Mouse (Mus musculus): ENCODE data around the gene Atg4b. TPM values are rescaled to one million over a fixed set of nuclear protein-coding genes. Genes with fewer than 3 reads are reported as not detected.
"Not testable (repeated sequence)": the region's sequence is repeated elsewhere in the genome, so short reads cannot be mapped to it uniquely, and the experiment has no call there.

Gene Atg4b
- polyA plus RNA-seq, 1 experiment from 2014 or later, result 75.2 TPM

DNA sequence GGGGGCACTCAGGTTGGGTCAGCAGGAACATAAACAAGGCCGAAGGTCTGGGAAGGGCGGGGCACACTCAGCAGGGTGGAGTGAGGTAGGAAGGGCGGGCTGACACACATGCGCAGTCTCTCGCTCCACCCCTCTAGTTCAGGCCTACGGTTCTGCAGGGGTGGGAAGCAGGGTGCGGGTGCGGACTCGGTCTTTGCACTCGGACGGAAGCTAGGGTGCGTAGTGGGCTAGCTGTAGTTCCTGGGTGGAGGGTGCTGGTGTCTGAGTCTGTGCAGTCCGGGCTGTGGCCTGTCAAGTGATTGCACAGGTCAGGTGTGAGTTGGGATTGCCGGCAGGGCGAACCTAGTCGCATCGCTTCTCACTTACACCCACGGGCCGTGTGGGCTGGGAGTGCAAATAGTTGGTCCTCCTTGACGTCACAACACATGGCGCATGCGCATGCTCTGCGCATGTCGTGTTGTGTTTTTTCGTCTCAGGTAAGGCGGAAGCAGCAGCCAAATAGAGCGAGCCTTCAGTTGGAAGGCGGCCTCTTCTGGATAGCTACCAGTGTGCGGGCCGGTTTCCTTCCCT lies 73.9 kb downstream of the Atg4b start:
- no peaks in the 10 kb centered on the region for H3K27me3 ChIP-seq
- ATAC-seq (ENCODE audit: borderline replicate concordance, extremely low read depth, low FRiP score, low TSS enrichment), result peak; percentile 99
- H3K4me1 ChIP-seq, result peaks cover 5% of the 10 kb centered on the region
- peak overlapping the region; percentile 70 for H3K4me3 ChIP-seq
- peak overlapping the region; percentile 62 for H3K9ac ChIP-seq
- peak overlapping the region; percentile 65 for H3K4me2 ChIP-seq
- H3K27ac ChIP-seq, result peak overlapping the region; percentile 98
- H3K9me3 ChIP-seq, result no peaks in the 10 kb centered on the region
- WGBS, result 0% methylated on average over 30 of the region's 30 CpGs
- H3K36me3 ChIP-seq, result peaks cover 14% of the 10 kb centered on the region; the same call in 1 of the 2 replicates

DNA sequence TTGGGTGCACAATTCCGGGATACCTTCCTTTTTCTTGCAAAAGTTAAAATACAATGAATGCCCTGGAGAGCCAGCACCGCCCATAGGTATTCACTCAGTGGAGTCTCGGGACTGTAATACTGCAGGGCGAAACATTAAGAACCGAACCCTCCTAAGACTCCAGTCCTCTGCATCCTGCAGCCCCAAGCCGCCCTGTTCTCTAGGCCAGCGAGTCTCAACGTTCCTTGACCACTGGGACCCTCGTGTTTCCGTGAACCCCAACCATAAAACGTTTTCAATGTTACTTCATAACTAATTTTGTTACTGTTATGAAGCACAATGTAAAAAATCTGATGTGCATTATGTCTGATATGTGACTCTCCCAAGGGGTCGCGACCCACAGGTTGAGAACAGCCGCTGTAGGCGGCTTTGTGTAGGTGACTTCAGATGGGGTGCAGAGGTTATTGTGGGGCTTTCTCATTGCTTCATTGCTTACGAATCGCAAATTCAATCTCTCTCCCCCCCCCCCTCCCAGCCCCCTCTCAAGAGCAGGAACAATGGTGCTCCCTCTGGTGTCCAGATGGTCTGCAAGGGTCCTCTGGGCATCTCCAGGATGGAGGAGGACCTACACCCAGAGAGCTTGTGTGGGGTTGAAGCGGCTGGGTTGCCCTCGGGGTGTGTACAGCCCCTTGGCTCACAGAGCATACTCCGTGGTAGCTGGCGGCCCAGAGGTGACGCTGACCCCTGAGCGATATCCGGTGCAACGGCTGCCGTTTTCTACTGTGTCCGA lies 74.7 kb downstream of the Atg4b start:
- peak overlapping the region; percentile 65 for H3K4me2 ChIP-seq
- H3K27ac ChIP-seq, result peak overlapping the region; percentile 98
- no peaks in the 10 kb centered on the region for H3K9me3 ChIP-seq
- H3K4me3 ChIP-seq, result peak overlapping the region; percentile 70
- H3K27me3 ChIP-seq, result no peaks in the 10 kb centered on the region
- peaks cover 5% of the 10 kb centered on the region for H3K4me1 ChIP-seq
- 39% methylated on average over 27 of the region's 27 CpGs for WGBS
- ATAC-seq (ENCODE audit: borderline replicate concordance, extremely low read depth, low FRiP score, low TSS enrichment), result peak; percentile 33; the same call in 1 of the 2 replicates
- H3K9ac ChIP-seq, result peak overlapping the region; percentile 62
- H3K36me3 ChIP-seq, result peaks cover 7% of the 10 kb centered on the region; the same call in 1 of the 2 replicates

DNA sequence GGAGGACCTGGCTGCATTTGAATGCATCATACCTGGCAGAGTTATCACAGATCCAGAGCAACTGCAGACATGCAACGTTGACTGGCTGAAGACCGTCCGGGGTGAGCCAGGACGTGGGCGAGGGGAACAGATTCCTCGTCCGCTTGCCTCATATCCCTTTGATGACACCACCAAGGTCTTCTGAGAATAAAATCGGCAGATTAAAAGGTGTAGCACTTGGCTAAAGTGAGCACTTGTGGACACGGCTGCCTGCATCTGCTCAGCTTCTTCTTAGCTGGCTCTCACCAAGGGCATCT lies 75.2 kb downstream of the Atg4b start:
- Histone ChIP-seq H3K27ac (no peak overlapping the region), H3K4me2 (peak overlapping the region; percentile 65), H3K4me3 (no peak overlapping the region), H3K27me3 (no peaks in the 10 kb centered on the region), H3K9ac (no peak overlapping the region), H3K36me3 (peaks cover 1% of the 10 kb centered on the region; the same call in 1 of the 2 replicates), H3K4me1 (peaks cover 5% of the 10 kb centered on the region), H3K9me3 (no peaks in the 10 kb centered on the region)
- 91% methylated on average over 9 of the region's 9 CpGs for WGBS
- no peak for ATAC-seq (ENCODE audit: borderline replicate concordance, extremely low read depth, low FRiP score, low TSS enrichment)

DNA sequence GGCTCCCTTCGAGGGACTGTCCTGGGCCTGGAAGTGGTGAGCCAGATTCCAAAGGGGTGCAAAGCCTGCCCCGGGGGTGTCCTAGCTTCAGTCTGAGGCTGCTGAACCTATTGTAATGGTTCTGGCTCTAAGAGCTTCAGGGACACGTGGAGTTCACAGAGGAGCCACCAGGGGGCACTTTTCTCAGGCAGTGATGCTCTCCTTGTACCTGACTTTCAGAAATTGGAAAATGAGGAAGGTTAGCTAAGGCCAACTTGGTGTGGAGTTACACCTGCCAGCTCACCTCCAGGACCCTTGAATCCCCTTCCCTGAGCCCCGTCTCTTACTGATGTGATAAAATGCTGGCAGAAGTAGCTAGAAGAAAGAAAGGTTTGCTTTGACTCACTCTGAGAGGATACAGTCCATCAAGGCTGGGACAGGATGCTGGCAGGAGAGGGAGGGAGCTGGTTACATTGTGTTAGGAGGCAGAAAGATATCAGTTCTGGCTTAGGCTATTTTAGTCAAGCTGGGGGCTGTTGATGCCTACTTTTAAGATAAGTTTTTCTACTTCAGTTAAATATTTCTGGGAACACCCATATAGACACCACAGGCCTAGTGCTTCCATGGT lies 81.6 kb downstream of the Atg4b start:
- not testable (repeated sequence) for H3K4me1 ChIP-seq; H3K9ac ChIP-seq; H3K27ac ChIP-seq; H3K36me3 ChIP-seq; H3K4me2 ChIP-seq; ATAC-seq (ENCODE audit: borderline replicate concordance, extremely low read depth, low FRiP score, low TSS enrichment); H3K27me3 ChIP-seq; H3K9me3 ChIP-seq; H3K4me3 ChIP-seq
- WGBS, result 53% methylated on average over 3 of the region's 4 CpGs

DNA sequence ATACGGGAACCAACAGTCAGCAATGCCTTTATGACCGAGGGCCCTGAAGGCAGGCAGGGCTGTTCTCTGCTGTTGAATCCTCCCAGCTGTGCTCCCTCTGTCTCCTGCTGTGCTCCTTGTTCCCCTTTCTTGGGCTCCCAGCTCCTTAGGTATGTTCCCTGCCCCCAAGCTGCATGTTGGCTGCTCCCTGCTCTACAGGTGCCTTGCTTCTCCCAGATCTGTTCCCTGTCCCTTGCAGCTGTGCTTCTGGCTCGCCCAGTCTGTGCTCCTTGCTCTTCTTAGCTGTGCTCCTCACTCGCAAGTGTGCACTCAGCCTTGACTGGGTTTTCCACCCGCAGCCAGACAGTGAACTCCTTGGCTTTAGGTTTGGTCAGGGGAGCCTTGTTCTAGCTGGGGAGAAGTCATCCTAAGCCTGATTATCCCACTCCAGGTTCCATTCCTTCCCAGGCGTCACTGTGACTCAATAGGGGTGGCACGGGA lies 83.4 kb downstream of the Atg4b start:
- Histone ChIP-seq H3K27me3 (no peaks in the 10 kb centered on the region), H3K4me2 (no peak overlapping the region), H3K27ac (no peak overlapping the region), H3K4me1 (no peaks in the 10 kb centered on the region), H3K9me3 (no peaks in the 10 kb centered on the region), H3K4me3 (no peak overlapping the region), H3K9ac (no peak overlapping the region), H3K36me3 (0 out of 2 replicates have a peak, but pooled peaks cover 4% of the 10 kb centered on the region)
- ATAC-seq (ENCODE audit: borderline replicate concordance, extremely low read depth, low FRiP score, low TSS enrichment), result no peak
- WGBS, result 89% methylated on average over 7 of the region's 7 CpGs

DNA sequence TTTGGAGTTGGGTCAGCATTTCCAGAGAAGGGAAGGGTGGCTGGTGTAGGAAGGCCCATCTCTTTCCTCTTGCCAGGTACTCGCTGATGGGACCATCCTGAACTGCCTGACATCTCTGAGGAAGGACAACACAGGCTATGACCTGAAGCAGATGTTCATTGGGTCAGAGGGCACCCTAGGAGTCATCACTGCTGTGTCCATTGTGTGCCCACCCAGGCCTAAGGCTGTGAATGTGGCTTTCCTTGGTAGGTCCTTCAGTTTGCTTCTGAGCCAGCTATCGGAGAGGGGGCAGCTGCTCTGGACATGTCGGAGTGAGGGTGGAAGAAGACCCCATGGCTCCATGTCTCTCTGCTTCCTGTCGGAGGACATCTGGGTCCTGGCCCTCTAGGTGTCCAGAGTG lies 83.9 kb downstream of the Atg4b start:
- Histone ChIP-seq H3K4me3 (no peak overlapping the region), H3K4me1 (no peaks in the 10 kb centered on the region), H3K9me3 (no peaks in the 10 kb centered on the region), H3K27ac (no peak overlapping the region), H3K36me3 (0 out of 2 replicates have a peak, but pooled peaks cover 4% of the 10 kb centered on the region), H3K27me3 (no peaks in the 10 kb centered on the region), H3K9ac (no peak overlapping the region), H3K4me2 (no peak overlapping the region)
- ATAC-seq (ENCODE audit: borderline replicate concordance, extremely low read depth, low FRiP score, low TSS enrichment), result no peak
- 90% methylated on average over 4 of the region's 4 CpGs for WGBS

DNA sequence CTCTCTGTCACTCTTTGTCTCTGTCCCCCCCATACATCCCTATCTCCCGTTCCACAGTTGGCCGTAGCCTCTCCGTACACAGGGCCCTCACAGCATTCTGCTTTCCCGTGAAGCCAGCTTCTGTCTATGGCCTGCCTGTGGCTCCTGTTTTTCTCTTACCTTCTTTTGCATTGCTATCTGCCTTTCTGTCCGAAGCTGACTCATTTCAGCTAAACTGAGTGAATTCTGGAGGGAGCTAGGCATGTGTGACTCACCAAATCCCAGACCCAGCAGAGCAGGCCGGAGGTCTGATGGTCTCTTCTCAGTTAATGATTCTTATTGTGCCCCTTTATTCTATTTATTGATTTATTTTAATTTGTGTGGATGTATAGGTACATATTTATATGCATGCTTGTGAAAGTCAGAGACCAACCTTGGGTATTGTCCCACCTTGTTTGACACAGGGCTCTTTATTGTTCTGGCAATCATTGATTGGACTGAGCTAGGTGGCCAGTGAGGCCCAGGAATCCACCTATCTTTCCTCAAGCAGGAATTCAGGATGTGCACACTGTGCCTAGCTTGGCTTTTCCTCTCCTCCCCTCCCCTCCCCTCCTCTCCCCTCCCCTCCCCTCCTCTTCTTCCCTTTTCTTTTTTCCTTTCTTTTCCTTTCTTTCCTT lies 84.7 kb downstream of the Atg4b start:
- Histone ChIP-seq H3K27me3 (no peaks in the 10 kb centered on the region), H3K4me2 (no peak overlapping the region), H3K4me3 (no peak overlapping the region), H3K9me3 (no peaks in the 10 kb centered on the region), H3K4me1 (no peaks in the 10 kb centered on the region), H3K27ac (no peak overlapping the region), H3K36me3 (0 out of 2 replicates have a peak, but pooled peaks cover 4% of the 10 kb centered on the region), H3K9ac (no peak overlapping the region)
- ATAC-seq (ENCODE audit: borderline replicate concordance, extremely low read depth, low FRiP score, low TSS enrichment), result no peak
- 87% methylated on average over 6 of the region's 6 CpGs for WGBS

DNA sequence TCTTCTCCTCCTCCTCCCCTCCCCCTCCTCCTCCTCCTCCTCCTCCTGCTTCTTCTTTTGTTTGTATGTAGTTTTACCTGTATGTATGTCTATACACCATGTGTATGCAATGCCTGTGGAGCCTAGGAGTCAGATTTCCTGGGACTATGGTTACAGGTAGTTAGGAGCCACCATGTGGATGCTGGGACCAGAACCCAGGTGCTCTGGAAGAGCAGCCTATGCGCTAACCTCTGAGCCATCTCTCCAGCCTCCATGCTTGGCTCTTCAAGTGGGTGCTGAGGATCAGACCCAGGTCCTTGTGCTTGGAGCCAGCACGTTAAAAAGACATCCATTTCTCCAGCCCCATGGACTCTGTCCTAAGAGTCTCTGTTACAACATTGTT lies 85.2 kb downstream of the Atg4b start:
- 83% methylated on average over 2 of the region's 2 CpGs for WGBS
- H3K4me3 ChIP-seq, result no peak overlapping the region
- H3K27ac ChIP-seq, result no peak overlapping the region

DNA sequence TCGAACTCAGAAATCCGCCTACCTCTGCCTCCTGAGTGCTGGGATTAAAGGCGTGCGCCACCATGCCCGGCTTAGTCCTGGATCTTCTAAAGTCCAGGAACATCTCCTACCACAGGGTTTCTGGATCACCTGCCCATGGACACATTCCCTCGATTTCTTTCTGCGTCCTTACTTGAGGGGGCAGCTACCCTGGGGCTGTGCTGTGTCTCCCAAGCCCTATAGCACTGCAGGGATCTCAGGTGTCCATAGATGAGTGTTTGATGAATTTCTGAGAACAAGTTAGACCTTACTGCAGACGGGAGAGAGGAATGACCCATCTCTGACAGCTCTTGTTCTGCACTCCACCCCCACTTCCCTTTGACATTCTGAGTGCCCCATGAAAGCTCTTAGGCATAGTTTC lies 86.0 kb downstream of the Atg4b start:
- no peak overlapping the region for H3K4me2 ChIP-seq
- H3K27me3 ChIP-seq, result no peaks in the 10 kb centered on the region
- no peaks in the 10 kb centered on the region for H3K4me1 ChIP-seq
- ATAC-seq (ENCODE audit: borderline replicate concordance, extremely low read depth, low FRiP score, low TSS enrichment), result no peak
- no peak overlapping the region for H3K9ac ChIP-seq
- 92% methylated on average over 8 of the region's 8 CpGs for WGBS
- H3K27ac ChIP-seq, result no peak overlapping the region
- no peaks in the 10 kb centered on the region for H3K9me3 ChIP-seq
- 0 out of 2 replicates have a peak, but pooled peaks cover 4% of the 10 kb centered on the region for H3K36me3 ChIP-seq
- H3K4me3 ChIP-seq, result no peak overlapping the region

More for the DNA sequence above, 85.2 kb downstream of the Atg4b start:
- no peak overlapping the region for H3K4me2 ChIP-seq
- no peak for ATAC-seq (ENCODE audit: borderline replicate concordance, extremely low read depth, low FRiP score, low TSS enrichment)
- no peaks in the 10 kb centered on the region for H3K27me3 ChIP-seq
- no peak overlapping the region for H3K9ac ChIP-seq
- H3K36me3 ChIP-seq, result 0 out of 2 replicates have a peak, but pooled peaks cover 4% of the 10 kb centered on the region
- H3K4me1 ChIP-seq, result no peaks in the 10 kb centered on the region
- H3K9me3 ChIP-seq, result no peaks in the 10 kb centered on the region

DNA sequence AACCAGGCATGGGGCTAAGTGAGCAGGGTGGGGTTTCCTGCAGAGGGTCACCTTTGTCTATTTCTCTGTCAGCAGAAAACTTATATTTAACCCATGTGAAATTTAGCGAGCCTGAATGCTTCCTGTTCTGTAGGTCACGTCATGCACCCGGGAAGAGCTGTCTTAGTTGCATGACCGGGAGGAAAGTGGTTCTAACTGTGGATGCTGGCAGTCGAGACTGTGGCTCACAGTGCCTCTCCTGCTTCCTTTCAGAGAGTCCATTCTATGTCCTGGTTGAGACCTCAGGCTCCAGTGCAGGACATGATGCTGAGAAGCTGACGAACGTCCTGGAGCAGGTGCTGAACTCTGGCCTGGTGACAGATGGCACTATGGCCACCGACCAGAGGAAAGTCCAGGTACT lies 87.3 kb downstream of the Atg4b start:
- not testable (repeated sequence) for H3K4me2 ChIP-seq; H3K27me3 ChIP-seq; H3K4me1 ChIP-seq; H3K27ac ChIP-seq; ATAC-seq (ENCODE audit: borderline replicate concordance, extremely low read depth, low FRiP score, low TSS enrichment); H3K4me3 ChIP-seq; H3K9ac ChIP-seq; H3K36me3 ChIP-seq; H3K9me3 ChIP-seq
- WGBS, result 80% methylated on average over 8 of the region's 8 CpGs
